Mouse (Mus musculus) adrenal gland, adult 2 months (tissue): ENCODE results near the gene Pdcd5. TPM values are rescaled to one million over a fixed set of nuclear protein-coding genes. Genes with fewer than 3 reads are reported as not detected.
A peak's percentile ranks its signal among the peaks of the same experiment; 100 is the strongest.

Source experiments
- DNase-seq: peaks from one replicate; pipeline ENCODE4 v3.0.0; 2021
- polyA plus RNA-seq: library from polyadenylated mRNA; depleted of rRNA; stranded (reverse); fragments of >200 nt; gene quantifications from 2 replicates; pipeline ENCODE4 v1.2.3, GENCODE M21; 2012; rRNA removed
- total RNA-seq, 2 experiments: library from RNA; stranded (reverse); gene quantifications; 2 replicates each; pipeline ENCODE4 v1.2.3; 2021

Gene Pdcd5
- total and polyA plus RNA-seq, 3 experiments: 21.2 to 88.8 (median 87.1) TPM

DNA sequence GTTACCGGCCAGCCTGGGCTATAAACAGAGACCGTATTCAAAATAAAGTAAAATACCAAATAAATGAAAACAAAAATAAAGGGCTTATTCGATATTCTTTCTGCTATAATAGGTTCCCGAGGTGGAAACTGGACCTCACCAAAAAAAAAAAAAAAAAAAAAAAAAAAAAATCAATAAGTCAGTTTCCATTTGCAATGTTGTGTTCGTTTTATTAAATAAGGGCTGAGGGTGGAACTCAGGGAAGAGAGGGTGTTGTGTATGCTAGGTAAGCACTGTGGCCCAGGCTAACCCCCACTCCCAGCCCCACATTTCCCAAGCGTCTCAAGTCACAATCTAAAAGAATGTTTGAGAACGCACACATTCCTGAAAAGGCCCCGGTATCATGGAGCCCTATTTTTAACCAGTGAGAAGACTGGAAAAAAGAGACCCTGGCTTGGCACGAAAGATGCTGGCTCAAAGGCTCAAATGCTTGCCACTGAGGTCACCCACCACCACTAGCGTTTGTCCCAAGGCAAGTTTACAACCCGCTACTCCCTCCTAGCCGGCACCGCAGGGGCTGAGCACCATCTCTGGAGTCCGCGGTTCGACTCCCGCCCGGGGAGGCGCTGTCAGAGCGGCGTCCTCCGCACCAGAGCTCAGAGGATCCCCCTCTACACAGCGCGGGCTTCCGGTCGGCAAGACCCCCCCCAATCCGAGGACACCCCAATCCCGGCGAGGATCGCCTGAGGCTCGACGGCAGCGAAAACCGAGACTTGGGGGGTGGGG is 822 bp downstream of the Pdcd5 start:
- peak; percentile 45 for DNase-seq

GRCm38 (mm10) chr7:35640072-35640471 is 7.2 kb downstream of the Pdcd5 start:
- DNase-seq: no peak

- no peak for DNase-seq
Observed at GRCm38 (mm10) chr7:35636874-35637273, 10.4 kb downstream of the Pdcd5 start.

DNA sequence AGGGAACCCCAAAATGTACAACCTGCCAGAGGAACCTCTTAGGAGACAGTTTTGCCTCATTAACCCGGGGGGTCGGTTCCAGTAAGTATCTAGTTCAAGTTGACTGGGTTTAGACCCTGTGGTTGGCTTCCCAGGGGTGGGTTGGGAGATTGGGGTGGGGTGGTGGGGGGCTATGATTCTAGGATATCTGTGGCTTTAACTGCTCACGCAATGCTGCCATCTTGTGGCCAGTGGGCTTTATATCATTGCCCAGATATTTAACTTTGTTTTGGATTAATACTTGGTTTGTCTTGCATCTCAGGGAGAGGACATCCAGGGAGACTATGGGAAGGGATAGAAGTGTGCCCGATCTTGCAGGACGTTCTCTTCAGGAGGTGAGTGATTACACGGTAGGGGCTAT is 11.1 kb downstream of the Pdcd5 start:
- DNase-seq: no peak

GRCm38 (mm10) chr7:35628496-35628895 is 18.8 kb downstream of the Pdcd5 start:
- DNase-seq: no peak

DNA sequence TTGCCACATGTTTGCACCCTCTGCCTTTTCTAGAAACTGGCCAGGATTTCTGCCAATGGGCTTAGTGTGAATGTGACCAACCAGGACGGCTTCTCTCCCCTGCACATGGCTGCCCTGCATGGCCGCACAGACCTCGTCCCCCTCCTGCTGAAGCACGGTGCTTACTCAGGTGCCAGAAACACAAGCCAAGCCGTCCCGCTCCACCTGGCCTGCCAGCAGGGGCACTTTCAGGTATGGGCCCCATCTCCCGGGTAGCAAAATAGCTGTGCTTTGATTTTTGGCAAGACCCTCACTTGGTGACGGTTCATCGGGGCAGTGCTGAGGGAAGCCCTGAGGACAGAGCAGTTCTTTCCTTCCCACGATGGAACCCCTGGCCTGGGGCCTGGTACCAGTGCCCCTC is 19.9 kb downstream of the Pdcd5 start:
- DNase-seq: no peak

DNA sequence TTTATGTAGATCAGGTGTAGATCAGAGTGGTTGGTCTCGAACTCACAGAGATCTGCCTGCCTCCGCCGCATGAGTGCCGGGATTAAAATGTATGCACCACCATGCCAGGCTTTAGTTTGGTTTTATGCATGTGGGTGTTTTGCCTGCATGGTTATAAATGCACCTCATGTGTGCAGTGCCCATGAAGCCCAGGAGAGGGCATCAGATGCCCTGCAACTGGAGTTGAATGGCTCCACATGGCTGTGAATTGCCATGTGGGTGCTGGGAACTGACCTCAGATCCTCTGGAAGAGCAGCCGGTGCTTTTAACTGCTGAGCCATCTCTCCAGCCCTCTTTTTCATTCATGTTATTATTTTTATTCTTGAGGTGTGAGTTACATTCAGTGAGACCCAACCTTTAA is 21.3 kb downstream of the Pdcd5 start:
- DNase-seq: no peak

GRCm38 (mm10) chr7:35622626-35623025 is 24.7 kb downstream of the Pdcd5 start:
- DNase-seq: no peak

- no peak for DNase-seq
Observed at GRCm38 (mm10) chr7:35617513-35617912, 29.8 kb downstream of the Pdcd5 start.

DNA sequence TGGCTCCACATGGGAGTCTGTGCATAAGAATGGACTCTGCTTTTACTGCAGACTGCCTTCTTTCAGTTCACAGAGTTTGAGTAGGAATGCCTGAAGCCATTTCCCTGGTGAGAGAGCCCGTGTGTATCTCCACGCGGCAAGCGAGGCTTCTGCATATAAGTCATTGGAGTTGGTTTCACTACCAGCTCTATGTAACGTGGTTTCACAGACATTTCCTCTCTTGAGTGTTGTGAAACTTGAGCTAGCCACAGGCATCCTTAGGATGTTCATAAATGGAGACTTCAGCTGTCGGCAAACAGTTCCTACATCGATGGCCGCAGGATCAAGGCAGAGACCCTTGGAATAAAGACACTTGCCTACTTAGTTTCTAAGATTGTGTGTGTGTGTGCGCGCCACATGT is 38.1 kb downstream of the Pdcd5 start:
- no peak for DNase-seq

DNA sequence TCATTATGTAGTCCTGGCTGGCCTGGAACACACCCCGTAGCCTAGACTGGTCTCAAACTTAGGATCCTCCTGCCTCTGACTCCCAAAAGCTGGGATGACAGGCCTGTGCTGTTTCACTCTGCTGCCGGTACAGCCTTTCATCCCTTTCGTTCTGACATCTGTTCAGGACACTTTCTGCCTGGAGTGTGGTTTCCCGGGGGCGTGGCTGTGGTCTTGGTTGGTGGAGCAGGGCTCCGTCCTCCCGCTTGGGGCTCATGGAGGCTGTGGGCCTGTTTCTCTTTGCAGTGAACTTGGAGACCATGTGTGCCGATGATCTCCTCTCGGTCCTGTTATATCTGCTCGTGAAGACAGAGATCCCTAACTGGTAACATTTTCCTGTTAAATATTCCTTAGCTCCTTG is 40.5 kb downstream of the Pdcd5 start:
- no peak for DNase-seq

GRCm38 (mm10) chr7:35602766-35603165 is 44.6 kb downstream of the Pdcd5 start:
- DNase-seq: no peak

- DNase-seq: no peak
Observed at GRCm38 (mm10) chr7:35601106-35601505, 46.2 kb downstream of the Pdcd5 start.

- no peak for DNase-seq
Observed at GRCm38 (mm10) chr7:35600031-35600430, 47.3 kb downstream of the Pdcd5 start.

DNA sequence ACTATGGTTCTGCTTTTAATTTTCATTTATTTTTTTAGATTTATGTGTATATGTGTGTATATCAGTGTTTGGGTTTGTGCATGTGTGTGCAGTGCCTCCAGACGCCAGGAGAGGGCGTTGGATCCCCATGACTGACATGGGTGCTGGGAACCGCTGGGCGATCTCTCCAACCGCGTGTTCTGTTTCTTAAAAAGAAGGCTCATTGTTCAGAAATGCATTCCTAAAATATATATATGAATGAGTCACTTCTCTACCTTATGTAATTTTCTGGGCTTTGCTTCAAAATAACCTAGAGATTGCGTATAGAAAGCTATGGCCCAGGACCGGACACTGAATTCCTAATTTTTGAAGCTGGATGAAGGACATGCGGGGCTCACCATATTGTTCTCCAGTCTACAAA is 47.8 kb downstream of the Pdcd5 start:
- no peak for DNase-seq

DNA sequence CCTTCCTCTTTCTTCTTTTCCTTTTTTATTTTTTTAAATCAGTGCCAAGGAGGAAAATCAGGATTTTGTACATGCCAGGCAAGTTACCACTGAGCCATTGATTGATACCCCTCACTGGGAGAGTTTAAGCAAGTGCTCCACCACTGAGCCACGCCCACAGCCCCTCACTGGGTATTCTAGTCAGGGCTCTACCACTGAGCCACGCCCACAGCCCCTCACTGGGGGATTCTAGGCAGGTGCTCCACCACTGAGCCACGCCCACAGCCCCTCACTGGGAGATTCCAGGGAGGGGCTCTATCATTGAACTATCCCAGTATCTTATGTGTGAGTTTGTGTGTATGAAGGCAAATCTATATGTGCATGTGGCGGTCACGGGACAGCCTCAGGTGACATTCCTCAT is 53.0 kb downstream of the Pdcd5 start:
- DNase-seq: no peak

Other genes with a start within 250 kb of the Pdcd5 start
- not detected for gene Slc7a9, start 198.7 kb downstream of the Pdcd5 start, total RNA-seq
- 0.06 TPM in 1 of 2 replicates, not detected in the other for gene Slc7a9, start 198.7 kb downstream of the Pdcd5 start, polyA plus RNA-seq
- gene Tdrd12, start 109.8 kb downstream of the Pdcd5 start, total RNA-seq: under 1 TPM in 1 of 2 experiments, not detected in 1; 0.23 TPM
- gene Tdrd12, start 109.8 kb downstream of the Pdcd5 start, polyA plus RNA-seq: not detected in 2 replicates
- gene Nudt19, start 91.2 kb downstream of the Pdcd5 start, total RNA-seq: 10 to 100 TPM; 53.1 to 53.5 TPM
- gene Nudt19, start 91.2 kb downstream of the Pdcd5 start, polyA plus RNA-seq: 112 and 122 TPM in 2 replicates
- gene Rgs9bp, start 61.9 kb downstream of the Pdcd5 start, total RNA-seq: under 1 TPM; 0.17 to 0.21 TPM
- 0.04 and 0.07 TPM in 2 replicates for gene Rgs9bp, start 61.9 kb downstream of the Pdcd5 start, polyA plus RNA-seq
- 10 to 100 TPM; 27.7 to 30.4 TPM for gene Ankrd27, start 61.3 kb downstream of the Pdcd5 start, total RNA-seq
- gene Ankrd27, start 61.3 kb downstream of the Pdcd5 start, polyA plus RNA-seq: 14.5 and 19.9 TPM in 2 replicates
- 10 to 100 TPM; 52.1 to 71.8 TPM for gene Dpy19l3, start 106.9 kb upstream of the Pdcd5 start, total RNA-seq
- 8.4 and 9.5 TPM in 2 replicates for gene Dpy19l3, start 106.9 kb upstream of the Pdcd5 start, polyA plus RNA-seq
- 10 to 100 TPM; 21.5 to 22.6 TPM for gene Zfp507, start 155.5 kb upstream of the Pdcd5 start, total RNA-seq
- gene Zfp507, start 155.5 kb upstream of the Pdcd5 start, polyA plus RNA-seq: 3.1 and 4.1 TPM in 2 replicates